ENCODE assay signal across 8 mouse cellular contexts in genomic region chr9:56501721-56502542, GRCm38 (mm10).
DNase-seq lines count a peak whose midpoint lies in the region; ATAC-seq and TF ChIP-seq lines count a peak whose summit lies in the region.

No protein-coding gene starts in this region.

- H3K4me2 ChIP-seq in heart, embryonic 11.5 days = no peak overlapping the region
- H3K4me2 ChIP-seq in embryonic facial prominence, embryonic 11.5 days (ENCODE audit: low read depth, low read length) = no peak overlapping the region
- H3K4me2 ChIP-seq in myocyte (ENCODE audit: low read depth) = peak overlapping the region; percentile 78

- H3K9ac ChIP-seq in heart, embryonic 11.5 days (ENCODE audit: low read depth, low read length) = no peak overlapping the region
- no peak overlapping the region for H3K9ac ChIP-seq in embryonic facial prominence, embryonic 11.5 days (replicated peaks; ENCODE audit: low read length)

- H3K4me1 ChIP-seq in heart, embryonic 11.5 days (ENCODE audit: control insufficient read depth, insufficient read depth, low read length) = peaks cover 60% of the 10 kb centered on the region
- H3K4me1 ChIP-seq in embryonic facial prominence, embryonic 11.5 days (ENCODE audit: control insufficient read depth, insufficient read depth, low read length) = peaks cover 3% of the 10 kb centered on the region; the same call in 1 of the 2 replicates
- H3K4me1 ChIP-seq in kidney, adult 2 months (ENCODE audit: control insufficient read depth, insufficient read depth, low read length) = peaks cover 9% of the 10 kb centered on the region; the same call in 1 of the 2 replicates

- H3K9me3 ChIP-seq in heart, embryonic 11.5 days (replicated peaks; ENCODE audit: control insufficient read depth, low read length) = no peaks in the 10 kb centered on the region
- no peaks in the 10 kb centered on the region for H3K9me3 ChIP-seq in embryonic facial prominence, embryonic 11.5 days (replicated peaks; ENCODE audit: control insufficient read depth, low read length)

- H3K36me3 ChIP-seq in heart, embryonic 11.5 days (ENCODE audit: control insufficient read depth, insufficient read depth, low read length) = no peaks in the 10 kb centered on the region
- no peaks in the 10 kb centered on the region for H3K36me3 ChIP-seq in embryonic facial prominence, embryonic 11.5 days (replicated peaks; ENCODE audit: control insufficient read depth, insufficient read depth, low read depth, low read length)
- no peaks in the 10 kb centered on the region for H3K36me3 ChIP-seq in kidney, adult 2 months (ENCODE audit: control insufficient read depth, insufficient read depth, low read length)
- H3K36me3 ChIP-seq in myocyte (ENCODE audit: control insufficient read depth, insufficient read depth) = no peaks in the 10 kb centered on the region

- H3K4me3 ChIP-seq in heart, embryonic 11.5 days (ENCODE audit: low read depth, low read length) = no peak overlapping the region
- H3K4me3 ChIP-seq in embryonic facial prominence, embryonic 11.5 days (ENCODE audit: low read depth, low read length) = no peak overlapping the region
- H3K4me3 ChIP-seq in kidney, adult 2 months (ENCODE audit: insufficient read depth, low read depth, low read length) = no peak overlapping the region
- no peak overlapping the region for H3K4me3 ChIP-seq in myocyte

- no peaks in the 10 kb centered on the region for H3K27me3 ChIP-seq in heart, embryonic 11.5 days (ENCODE audit: control insufficient read depth, insufficient read depth, low read length)
- H3K27me3 ChIP-seq in embryonic facial prominence, embryonic 11.5 days (ENCODE audit: control insufficient read depth, insufficient read depth, low read length) = no peaks in the 10 kb centered on the region
- no peaks in the 10 kb centered on the region for H3K27me3 ChIP-seq in kidney, adult 2 months (replicated peaks; ENCODE audit: control insufficient read depth, insufficient read depth, low read length)
- H3K27me3 ChIP-seq in myocyte (ENCODE audit: control insufficient read depth, insufficient read depth, insufficient read length) = no peaks in the 10 kb centered on the region

- no peak for ATAC-seq in heart, embryonic 11.5 days (replicated peaks; ENCODE audit: insufficient number of reproducible peaks, low FRiP score, low TSS enrichment)
- ATAC-seq in embryonic facial prominence, embryonic 11.5 days (replicated peaks; ENCODE audit: insufficient number of reproducible peaks, low FRiP score, low TSS enrichment, low read depth) = no peak

- H3K27ac ChIP-seq in heart, embryonic 11.5 days (ENCODE audit: low read depth, low read length) = peak overlapping the region; percentile 63
- no peak overlapping the region for H3K27ac ChIP-seq in embryonic facial prominence, embryonic 11.5 days (replicated peaks; ENCODE audit: low read depth, low read length)
- H3K27ac ChIP-seq in kidney, adult 2 months (ENCODE audit: insufficient read depth, low read depth, low read length) = peak overlapping the region; percentile 58

- H3ac ChIP-seq in myocyte (ENCODE audit: control insufficient read depth, insufficient read length) = no peak overlapping the region

- no peak for TF ChIP-seq CTCF in kidney, adult 2 months (conservative IDR thresholded peaks at IDR 0.05; ENCODE audit: insufficient read depth, insufficient read length, low read depth, low read length)

- intact Hi-C loops in heart, postnatal 36 days (cut with DNase I) = no loop called here
- intact Hi-C loops in left cerebral cortex, postnatal 10 days (cut with DNase I) = loop anchor here (10.0 kb wide), 1 partner anchor 287 kb away; no protein-coding TSS in a partner anchor
- intact Hi-C loops in left cerebral cortex, postnatal 4 days (cut with DNase I) = no loop called here

- no peak for DNase-seq in heart, postnatal 36 days
- peak; percentile 23 for DNase-seq in embryonic facial prominence, embryonic 11.5 days (ENCODE audit: low spot score)
- peak; percentile 61 for DNase-seq in kidney, adult 2 months
- DNase-seq in natural killer cell, adult 2 months (ENCODE audit: low spot score in 2 of 2) = no peak
- no peak for DNase-seq in left cerebral cortex, postnatal 10 days (ENCODE audit: extremely low spot score in 1 of 2, low spot score in 2 of 2)
- DNase-seq in left cerebral cortex, postnatal 4 days = no peak

- whole genome bisulfite sequencing in heart, embryonic 11.5 days (ENCODE audit: insufficient replicate concordance) = 54% methylated on average over 10 of the region's 10 CpGs
- 50% methylated on average over 10 of the region's 10 CpGs for WGBS in embryonic facial prominence, embryonic 11.5 days
- WGBS in kidney, adult 2 months = 22% methylated on average over 10 of the region's 10 CpGs

- TF ChIP-seq POLR2A in kidney, adult 2 months (IDR thresholded peaks at IDR 0.05; ENCODE audit: low read depth, low read length) = no peak
- TF ChIP-seq POLR2A in myocyte (IDR thresholded peaks at IDR 0.05; ENCODE audit: insufficient read length, low read depth) = no peak

- H3K79me2 ChIP-seq in myocyte (ENCODE audit: control insufficient read depth, insufficient read depth) = no peaks in the 10 kb centered on the region

TF ChIP-seq in myocyte, 11 proteins besides CTCF, POLR2A, EP300 and RAD21:
- TF ChIP-seq POLR2AphosphoS2 (IDR thresholded peaks at IDR 0.05; ENCODE audit: insufficient read length, low read depth) (no peak), USF1 (IDR thresholded peaks at IDR 0.05; ENCODE audit: low read depth) (no peak), MYOG (IDR thresholded peaks at IDR 0.05; ENCODE audit: control insufficient read depth in 1 of 3, insufficient read depth in 1 of 3, insufficient read length in 2 of 3, low read depth in 2 of 3) (no peak), TCF3 (IDR thresholded peaks at IDR 0.05; ENCODE audit: insufficient read length, low read depth) (no peak), SRF (IDR thresholded peaks at IDR 0.05; ENCODE audit: control insufficient read depth, insufficient read length, low read depth) (no peak), MAX (IDR thresholded peaks at IDR 0.05; ENCODE audit: low read depth) (no peak), E2F4 (IDR thresholded peaks at IDR 0.05; ENCODE audit: insufficient read depth) (no peak), REST (IDR thresholded peaks at IDR 0.05; ENCODE audit: insufficient read depth, insufficient read length) (no peak), TCF12 (IDR thresholded peaks at IDR 0.05; ENCODE audit: insufficient read depth, poor library complexity, severe bottlenecking) (no peak), CEBPB (IDR thresholded peaks at IDR 0.05; ENCODE audit: insufficient read depth, poor library complexity, severe bottlenecking) (no peak), MYOD1 (IDR thresholded peaks at IDR 0.05; ENCODE audit: control insufficient read depth in 1 of 3, insufficient read length in 2 of 3, low read depth in 2 of 3) (no peak)
TF ChIP-seq in myocyte: peak in this region for 0.

Comparison
In these comparisons a context has a peak if more than half of its experiments do, and no peak if none do; other contexts are left out.
1. DNase-seq: peak in embryonic facial prominence, embryonic 11.5 days (single experiment) and kidney, adult 2 months (single experiment); none in heart, postnatal 36 days (0 of 2), natural killer cell, adult 2 months (0 of 2), left cerebral cortex, postnatal 10 days (0 of 2) and left cerebral cortex, postnatal 4 days (single experiment).